Mouse (Mus musculus) ES-E14 (cell line): ENCODE data around the gene Terb1. TPM values are rescaled to one million over a fixed set of nuclear protein-coding genes. Genes with fewer than 3 reads are reported as not detected.

Experiments
- DNase-seq: peaks from one replicate; pipeline ENCODE4 v3.0.0-alpha.2; 2013; ENCODE audit warnings: low read depth, low spot score
- H3K27ac ChIP-seq: 2 replicates; pipeline ENCODE4 v1.5.1; 2012; ENCODE audit warnings: low read depth, mild to moderate bottlenecking, low read length, moderate library complexity, mixed read lengths; ENCODE audit not compliant: poor library complexity, insufficient read depth, severe bottlenecking
- H3K36me3 ChIP-seq: 2 replicates; pipeline ENCODE4 v1.6.1; 2012; ENCODE audit warnings: mild to moderate bottlenecking, low read length, moderate library complexity, mixed read lengths; ENCODE audit not compliant: control insufficient read depth, poor library complexity, insufficient read depth, severe bottlenecking
- H3K4me1 ChIP-seq, 2 experiments: fragments of 150-350 bp in 1 of 2; sonication (generic) in 1 of 2; 2 replicates each; pipeline ENCODE4 v1.6.1; 2012; ENCODE audit warnings: low read length in 2 of 2, mild to moderate bottlenecking in 1 of 2, mixed read lengths in 1 of 2; ENCODE audit not compliant: control insufficient read depth in 2 of 2, insufficient read depth in 2 of 2, poor library complexity in 1 of 2
- H3K4me3 ChIP-seq, 2 experiments: fragments of 150-350 bp in 1 of 2; sonication (generic) in 1 of 2; 2 replicates each; pipeline ENCODE4 v1.5.1; 2012; ENCODE audit warnings: low read length in 2 of 2, low read depth in 1 of 2, mild to moderate bottlenecking in 1 of 2, mixed read lengths in 1 of 2; ENCODE audit not compliant: insufficient read depth in 1 of 2, poor library complexity in 1 of 2, severe bottlenecking in 1 of 2
- H3K9ac ChIP-seq: 2 replicates; pipeline ENCODE4 v1.6.1; 2012; ENCODE audit warnings: low read depth, mild to moderate bottlenecking, low read length, mixed read lengths; ENCODE audit not compliant: poor library complexity, insufficient read depth, severe bottlenecking
- H3K9me3 ChIP-seq: fragments of 150-350 bp; sonication (generic); 2 replicates; pipeline ENCODE4 v1.6.1; 2012; ENCODE audit warnings: low read depth, mild to moderate bottlenecking, low read length; ENCODE audit not compliant: control insufficient read depth, insufficient read depth
- CHD2 ChIP-seq: IDR thresholded peaks from 2 replicates; pipeline ENCODE4 v1.6.1; 2014; ENCODE audit warnings: mild to moderate bottlenecking, low read depth, low read length, inconsistent platforms
- HCFC1 ChIP-seq: IDR thresholded peaks from 2 replicates; pipeline ENCODE4 v1.6.1; 2012; ENCODE audit warnings: low read length, inconsistent platforms, borderline replicate concordance; ENCODE audit not compliant: insufficient read depth
- MAFK ChIP-seq: IDR thresholded peaks from 2 replicates; pipeline ENCODE4 v1.6.1; 2014; ENCODE audit warnings: mild to moderate bottlenecking, low read depth, low read length, inconsistent platforms; ENCODE audit not compliant: insufficient read depth
- ZC3H11A ChIP-seq: IDR thresholded peaks from 2 replicates; pipeline ENCODE4 v1.6.1; 2012; ENCODE audit warnings: low read depth, mild to moderate bottlenecking, inconsistent platforms, low read length, borderline replicate concordance
- ZNF384 ChIP-seq: IDR thresholded peaks from 2 replicates; pipeline ENCODE4 v1.6.1; 2012; ENCODE audit warnings: low read depth, low read length, inconsistent platforms
- in situ Hi-C, 2 experiments: fragments of 600-800 bp; cut with MboI; formaldehyde crosslinking; loops; one replicate each; pipeline ENCODE4 v1.15.1; 2025; ENCODE audit warnings: low sequenced_read_pairs in 2 of 2, inconsistent platforms in 1 of 2; ENCODE audit not compliant: unreplicated experiment in 2 of 2
- total RNA-seq: library from RNA; depleted of rRNA; stranded (reverse); fragments of 300-350 nt; gene quantifications from 2 replicates; pipeline ENCODE4 v1.2.3, GENCODE M21; 2012

Terb1 gene
- total RNA-seq, 1 experiment, result 0.45 TPM

DNA sequence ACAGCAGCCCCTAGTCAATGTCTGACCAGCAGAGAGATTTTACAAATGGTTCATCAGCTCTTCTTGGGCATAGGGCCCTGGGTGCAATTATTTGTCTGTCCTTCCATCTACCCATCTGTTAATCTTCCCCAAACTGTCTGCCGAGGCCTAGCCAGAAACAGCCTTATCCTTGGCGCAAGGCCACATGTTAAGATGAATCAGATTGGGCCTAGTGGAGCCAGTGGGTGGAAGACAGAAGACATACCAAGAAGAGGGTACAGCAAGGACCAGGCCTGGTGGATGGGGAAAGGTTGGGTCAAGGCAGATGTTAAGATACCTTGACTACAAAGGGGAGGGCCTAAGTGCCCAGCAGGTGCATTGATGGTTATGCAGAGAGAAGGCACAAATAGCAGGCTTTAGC is 29.9 kb upstream of the Terb1 start:
- Histone ChIP-seq H3K36me3 (no peaks in the 10 kb centered on the region), H3K4me1 (peaks cover 0 to 4% of the 10 kb centered on the region in 2 experiments; a peak in 1 of 4 replicates), H3K9me3 (no peaks in the 10 kb centered on the region), H3K27ac (no peak overlapping the region), H3K9ac (no peak overlapping the region), H3K4me3 (no peak overlapping the region)
- TF ChIP-seq ZNF384 (no peak), MAFK (no peak), CHD2 (no peak), ZC3H11A (no peak), HCFC1 (no peak)
- no peak for DNase-seq
- in situ Hi-C loops, result no loop called here

DNA sequence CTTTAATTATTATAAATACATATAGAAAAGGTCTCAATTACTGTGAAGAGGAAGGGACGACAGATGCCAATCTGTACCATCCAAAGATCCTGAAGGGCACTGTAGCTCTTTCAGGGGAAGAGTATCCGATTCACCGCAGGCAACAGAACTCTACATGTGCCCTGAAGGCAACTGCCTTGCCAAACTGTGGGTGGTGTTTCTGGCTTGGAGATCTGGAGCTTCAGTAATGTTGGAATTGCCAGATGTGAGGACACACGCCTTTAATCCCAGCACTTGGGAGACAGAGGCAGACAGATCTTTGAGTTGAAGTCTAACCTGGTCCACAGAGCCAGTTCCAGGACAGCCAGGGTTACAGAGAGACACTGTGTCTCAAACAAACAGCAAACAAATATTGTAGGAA is 29.2 kb upstream of the Terb1 start:
- TF ChIP-seq ZNF384 (no peak), MAFK (no peak), ZC3H11A (no peak), HCFC1 (no peak), CHD2 (no peak)
- H3K4me3 ChIP-seq, result no peak overlapping the region
- no peaks in the 10 kb centered on the region for H3K36me3 ChIP-seq
- in situ Hi-C loops, result no loop called here
- no peaks in the 10 kb centered on the region for H3K9me3 ChIP-seq
- no peak overlapping the region for H3K27ac ChIP-seq
- DNase-seq, result no peak
- peaks cover 0 to 4% of the 10 kb centered on the region in 2 experiments; a peak in 1 of 4 replicates for H3K4me1 ChIP-seq
- no peak overlapping the region for H3K9ac ChIP-seq

DNA sequence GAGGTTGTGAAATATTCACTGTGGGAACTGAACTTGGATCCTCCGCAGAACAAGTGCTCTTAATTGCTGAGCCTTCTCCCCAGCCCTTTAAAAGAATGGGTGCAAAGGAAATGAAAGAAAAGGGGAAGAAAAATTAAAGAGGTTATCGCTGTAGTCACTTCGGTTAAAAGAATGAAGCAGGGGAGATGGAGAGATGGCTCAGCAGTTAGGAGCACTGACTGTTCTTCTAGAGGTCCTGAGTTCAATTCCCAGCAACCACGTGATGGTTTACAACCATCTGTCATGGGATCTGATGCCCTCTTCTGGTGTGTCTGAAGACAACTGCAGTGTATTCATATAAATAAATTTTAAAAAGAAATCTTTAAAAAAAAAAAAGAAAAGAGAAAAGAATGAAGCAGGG is 26.3 kb upstream of the Terb1 start:
- TF ChIP-seq HCFC1, result no peak
- no peak for TF ChIP-seq ZNF384
- no peak for TF ChIP-seq ZC3H11A
- no peak for TF ChIP-seq MAFK
- TF ChIP-seq CHD2, result no peak
- Histone ChIP-seq H3K36me3 (no peaks in the 10 kb centered on the region), H3K9ac (no peak overlapping the region), H3K27ac (no peak overlapping the region), H3K9me3 (no peaks in the 10 kb centered on the region), H3K4me3 (no peak overlapping the region), H3K4me1 (peaks cover 0 to 4% of the 10 kb centered on the region in 2 experiments; a peak in 1 of 4 replicates)
- in situ Hi-C loops, result no loop called here
- no peak for DNase-seq

DNA sequence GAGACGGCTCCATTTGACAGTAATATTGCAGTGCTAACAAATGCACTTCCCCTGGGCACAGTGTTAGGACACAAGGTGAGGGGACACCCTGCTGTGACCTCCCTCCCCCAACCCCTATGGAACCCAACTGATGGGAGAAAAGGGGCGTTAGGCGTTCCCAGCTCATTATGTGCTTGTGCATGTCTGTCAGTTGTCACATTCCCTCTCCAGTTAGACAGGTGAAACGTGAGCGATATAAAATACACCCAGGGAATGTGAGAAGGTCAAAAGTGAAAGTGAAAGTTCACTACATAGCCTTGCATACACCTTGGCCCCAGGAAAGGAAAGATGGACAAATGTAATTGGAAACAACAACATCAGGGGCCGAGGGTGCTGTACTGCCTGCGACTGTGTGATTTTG is 25.7 kb upstream of the Terb1 start:
- no peak for DNase-seq
- no peak overlapping the region for H3K4me3 ChIP-seq

DNA sequence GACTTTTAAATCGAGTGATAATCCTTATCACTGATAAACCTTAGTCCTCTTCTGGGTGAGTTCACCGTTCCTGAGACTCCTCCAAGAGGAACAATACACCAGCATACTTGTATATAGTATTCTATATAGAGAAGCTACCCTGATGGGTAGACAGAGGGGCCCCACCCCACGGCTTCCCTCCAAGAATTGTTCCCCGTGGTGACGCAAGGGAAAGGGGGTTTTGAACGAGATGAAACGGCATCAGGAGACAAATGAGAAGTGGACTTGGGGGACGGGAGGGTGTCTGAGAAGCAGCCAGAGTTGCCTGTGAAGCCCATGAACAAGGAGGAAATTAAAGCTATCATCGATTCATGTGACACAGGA is 25.1 kb upstream of the Terb1 start:
- Histone ChIP-seq H3K9me3 (no peaks in the 10 kb centered on the region), H3K36me3 (peaks cover 2% of the 10 kb centered on the region; the same call in 1 of the 2 replicates), H3K27ac (no peak overlapping the region), H3K4me3 (peak overlapping the region; percentile 14 to 98; a peak in 3 of 4 replicates), H3K9ac (no peak overlapping the region; the same call in 1 of the 2 replicates), H3K4me1 (peaks cover 0 to 4% of the 10 kb centered on the region in 2 experiments; a peak in 1 of 4 replicates)
- no peak for TF ChIP-seq HCFC1
- TF ChIP-seq ZNF384, result no peak
- TF ChIP-seq MAFK, result no peak
- TF ChIP-seq ZC3H11A, result no peak
- no peak for DNase-seq
- in situ Hi-C loops, result no loop called here

More for the DNA sequence above, 25.7 kb upstream of the Terb1 start:
- H3K9ac ChIP-seq, result no peak overlapping the region
- no peaks in the 10 kb centered on the region for H3K9me3 ChIP-seq
- peaks cover 0 to 4% of the 10 kb centered on the region in 2 experiments; a peak in 1 of 4 replicates for H3K4me1 ChIP-seq
- no peaks in the 10 kb centered on the region for H3K36me3 ChIP-seq
- in situ Hi-C loops, result no loop called here
- H3K27ac ChIP-seq, result no peak overlapping the region
- TF ChIP-seq MAFK (no peak), ZC3H11A (no peak), CHD2 (no peak), ZNF384 (no peak), HCFC1 (no peak)
